Mouse (Mus musculus) kidney, embryonic 16.5 days (tissue): Measurements from ENCODE around the gene Mlkl. TPM values are rescaled to one million over a fixed set of nuclear protein-coding genes. Genes with fewer than 3 reads are reported as not detected.
A peak's percentile ranks its signal among the peaks of the same experiment; 100 is the strongest.
"Not testable (repeated sequence)": the region's sequence is repeated elsewhere in the genome, so short reads cannot be mapped to it uniquely, and the experiment has no call there.

Experiments used
- ATAC-seq: fragments of 200-750 bp; cut with Nextera tagmentation; 2 replicates; pipeline ENCODE4 v1.8.0; 2017; ENCODE audit warnings: moderate TSS enrichment; ENCODE audit not compliant: low FRiP score, low TSS enrichment
- H3K27ac ChIP-seq: fragments of 300-500 bp; sonication (generic); 2 replicates; pipeline ENCODE4 v1.5.1; 2014; ENCODE audit warnings: low read length
- H3K27me3 ChIP-seq: fragments of 300-500 bp; sonication (generic); 2 replicates; pipeline ENCODE4 v1.6.1; 2014; ENCODE audit warnings: low read length, control low read depth, mixed read lengths; ENCODE audit not compliant: insufficient read depth
- H3K36me3 ChIP-seq: fragments of 300-500 bp; sonication (generic); 2 replicates; pipeline ENCODE4 v1.6.1; 2014; ENCODE audit warnings: low read length, control low read depth, mixed read lengths; ENCODE audit not compliant: insufficient read depth
- H3K4me1 ChIP-seq: fragments of 300-500 bp; sonication (generic); 2 replicates; pipeline ENCODE4 v1.6.1; 2014; ENCODE audit warnings: low read length, control low read depth, mixed read lengths; ENCODE audit not compliant: insufficient read depth
- H3K4me2 ChIP-seq: fragments of 300-500 bp; sonication (generic); replicated peaks from 2 replicates; pipeline ENCODE4 v1.6.1; 2014; ENCODE audit warnings: low read depth, low read length
- H3K4me3 ChIP-seq: fragments of 300-500 bp; sonication (generic); 2 replicates; pipeline ENCODE4 v1.5.1; 2014; ENCODE audit warnings: mild to moderate bottlenecking, low read length
- H3K9ac ChIP-seq: fragments of 300-500 bp; sonication (generic); replicated peaks from 2 replicates; pipeline ENCODE4 v1.6.1; 2014; ENCODE audit warnings: low read length
- H3K9me3 ChIP-seq: fragments of 300-500 bp; sonication (generic); 2 replicates; pipeline ENCODE4 v1.6.1; 2016; ENCODE audit warnings: low read length, control low read depth
- WGBS: fragments of 180-500 bp; shearing (Covaris S2); extraction: QIAGEN DNeasy Blood & Tissue Kit; methylation state at CpG from one replicate; pipeline ENCODE4 v1.1.7; 2014; 5-methylcytosine and 5-hydroxymethylcytosine counted together
- polyA plus RNA-seq: library from polyadenylated mRNA; unstranded; fragments of >200 nt; fragmentation: Nextera tagmentation; extraction: Ambion mirVana; gene quantifications from 2 replicates; pipeline ENCODE4 v1.2.1, GENCODE M21; 2015

Gene Mlkl
- polyA plus RNA-seq, 1 experiment from 2014 or later = 2.5 TPM

GRCm38 (mm10) chr8:111325222-111325790, 12.7 kb downstream of the Mlkl start:
- Histone ChIP-seq H3K4me3 (no peak overlapping the region), H3K27ac (no peak overlapping the region), H3K9me3 (no peaks in the 10 kb centered on the region), H3K4me1 (no peaks in the 10 kb centered on the region), H3K36me3 (no peaks in the 10 kb centered on the region), H3K4me2 (no peak overlapping the region), H3K27me3 (no peaks in the 10 kb centered on the region), H3K9ac (no peak overlapping the region)
- 75% methylated on average over 6 of the region's 6 CpGs for WGBS
- ATAC-seq = no peak

- H3K4me3 ChIP-seq = no peak overlapping the region
- H3K36me3 ChIP-seq = no peaks in the 10 kb centered on the region
- H3K9me3 ChIP-seq = no peaks in the 10 kb centered on the region
- no peak for ATAC-seq
- no peak overlapping the region for H3K27ac ChIP-seq
- H3K9ac ChIP-seq = no peak overlapping the region
- no peaks in the 10 kb centered on the region for H3K4me1 ChIP-seq
- no peak overlapping the region for H3K4me2 ChIP-seq
- 87% methylated on average over 12 of the region's 12 CpGs for WGBS
- H3K27me3 ChIP-seq = no peaks in the 10 kb centered on the region
Observed at GRCm38 (mm10) chr8:111314729-111315128, 23.2 kb downstream of the Mlkl start.

- H3K4me1 ChIP-seq, H3K27me3 ChIP-seq, H3K4me3 ChIP-seq, ATAC-seq, H3K27ac ChIP-seq, H3K36me3 ChIP-seq, H3K9me3 ChIP-seq, H3K9ac ChIP-seq, H3K4me2 ChIP-seq: not testable (repeated sequence)
- WGBS = 92% methylated on average over 6 of the region's 6 CpGs
Observed at GRCm38 (mm10) chr8:111313961-111314360, 24.0 kb downstream of the Mlkl start.

- Histone ChIP-seq H3K4me2 (no peak overlapping the region), H3K27ac (no peak overlapping the region), H3K36me3 (no peaks in the 10 kb centered on the region), H3K9ac (no peak overlapping the region), H3K27me3 (no peaks in the 10 kb centered on the region), H3K9me3 (no peaks in the 10 kb centered on the region), H3K4me1 (no peaks in the 10 kb centered on the region), H3K4me3 (no peak overlapping the region)
- WGBS = 73% methylated on average over 3 of the region's 3 CpGs
- no peak for ATAC-seq
Observed at GRCm38 (mm10) chr8:111312758-111313162, 25.2 kb downstream of the Mlkl start.

- H3K4me2 ChIP-seq, H3K27ac ChIP-seq, H3K4me3 ChIP-seq, H3K36me3 ChIP-seq, H3K9me3 ChIP-seq, H3K4me1 ChIP-seq, H3K27me3 ChIP-seq, H3K9ac ChIP-seq, ATAC-seq: not testable (repeated sequence)
- whole genome bisulfite sequencing = 93% methylated on average over 12 of the region's 15 CpGs
Observed at GRCm38 (mm10) chr8:111310006-111310405, 28.0 kb downstream of the Mlkl start.

- no peak for ATAC-seq
- Histone ChIP-seq H3K4me1 (no peaks in the 10 kb centered on the region), H3K4me3 (no peak overlapping the region), H3K27ac (no peak overlapping the region), H3K9me3 (no peaks in the 10 kb centered on the region), H3K27me3 (no peaks in the 10 kb centered on the region), H3K4me2 (no peak overlapping the region), H3K36me3 (no peaks in the 10 kb centered on the region), H3K9ac (no peak overlapping the region)
- WGBS = 31% methylated on average over 5 of the region's 5 CpGs
Observed at GRCm38 (mm10) chr8:111305031-111305730, 32.8 kb downstream of the Mlkl start.

- Histone ChIP-seq H3K4me2 (no peak overlapping the region), H3K27me3 (no peaks in the 10 kb centered on the region), H3K36me3 (no peaks in the 10 kb centered on the region), H3K27ac (no peak overlapping the region), H3K9me3 (no peaks in the 10 kb centered on the region), H3K4me3 (no peak overlapping the region), H3K4me1 (no peaks in the 10 kb centered on the region), H3K9ac (no peak overlapping the region)
- 90% methylated on average over 3 of the region's 3 CpGs for WGBS
- no peak for ATAC-seq
Observed at GRCm38 (mm10) chr8:111304359-111304758, 33.6 kb downstream of the Mlkl start.

GRCm38 (mm10) chr8:111303076-111303803, 34.7 kb downstream of the Mlkl start:
- not testable (repeated sequence) for H3K4me1 ChIP-seq, ATAC-seq, H3K4me3 ChIP-seq, H3K27me3 ChIP-seq, H3K27ac ChIP-seq, H3K9ac ChIP-seq, H3K36me3 ChIP-seq, H3K9me3 ChIP-seq, H3K4me2 ChIP-seq
- WGBS = 76% methylated on average over 5 of the region's 5 CpGs

- Histone ChIP-seq H3K4me2 (peak overlapping the region; percentile 51), H3K27ac (peak overlapping the region; percentile 84), H3K4me1 (peaks cover 9% of the 10 kb centered on the region), H3K27me3 (no peaks in the 10 kb centered on the region), H3K9me3 (no peaks in the 10 kb centered on the region), H3K9ac (peak overlapping the region; percentile 53; the same call in 1 of the 2 replicates), H3K4me3 (peak overlapping the region; percentile 94; the same call in 1 of the 2 replicates), H3K36me3 (peaks cover 11% of the 10 kb centered on the region)
- WGBS = 61% methylated on average over 11 of the region's 11 CpGs
- no peak for ATAC-seq
Observed at GRCm38 (mm10) chr8:111300597-111301546, 37.1 kb downstream of the Mlkl start.
